Mouse (Mus musculus) hematopoietic stem cell, adult 5-6 weeks (primary cell): ENCODE measurements around the gene Mitf. TPM values are rescaled to one million over a fixed set of nuclear protein-coding genes. Genes with fewer than 3 reads are reported as not detected.
A peak's percentile ranks its signal among the peaks of the same experiment; 100 is the strongest.

Source experiments
- ATAC-seq, 2 experiments: fragments of 125-278 bp in 1 of 2; replicated peaks in 1 of 2; 2 replicates each; pipeline ENCODE4 v1.8.0; 2016 to 2017; ENCODE audit warnings: inconsistent platforms in 2 of 2, mild to moderate bottlenecking in 2 of 2, moderate number of reproducible peaks in 2 of 2, low read depth in 1 of 2, moderate TSS enrichment in 1 of 2; ENCODE audit not compliant: low FRiP score in 2 of 2, poor library complexity in 2 of 2, severe bottlenecking in 2 of 2, insufficient read depth in 1 of 2, low TSS enrichment in 1 of 2
- total RNA-seq: library from RNA; stranded (forward); fragments of 172-1452, 232-1000 nt; gene quantifications from 2 replicates; pipeline ENCODE4 v1.2.3, GENCODE M21; 2017

The Mitf gene
- total RNA-seq, 1 experiment from 2014 or later = 9.6 TPM

DNA sequence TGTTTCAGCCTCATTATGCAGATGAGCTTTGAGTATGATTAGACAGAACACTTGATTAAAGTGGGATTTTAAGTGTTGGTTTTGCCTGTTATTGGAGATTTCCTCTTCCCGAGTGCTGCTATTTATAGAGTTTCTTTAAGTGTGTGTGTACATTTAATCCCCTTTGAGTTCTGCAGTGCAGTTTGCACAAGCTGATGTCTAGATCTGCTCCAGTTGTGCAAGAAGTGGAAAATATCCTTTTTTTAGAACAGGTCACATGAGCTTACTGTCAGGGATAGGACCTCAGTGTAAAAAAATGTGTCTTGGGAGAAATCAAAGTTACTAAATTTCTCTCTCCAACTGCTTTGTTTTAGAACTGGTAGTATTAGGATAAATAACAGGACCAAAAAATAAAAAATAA lies 8.9 kb downstream of the Mitf start:
- no peak for ATAC-seq

- no peak for ATAC-seq
Observed at GRCm38 (mm10) chr6:97816806-97817205, 10.0 kb downstream of the Mitf start.

DNA sequence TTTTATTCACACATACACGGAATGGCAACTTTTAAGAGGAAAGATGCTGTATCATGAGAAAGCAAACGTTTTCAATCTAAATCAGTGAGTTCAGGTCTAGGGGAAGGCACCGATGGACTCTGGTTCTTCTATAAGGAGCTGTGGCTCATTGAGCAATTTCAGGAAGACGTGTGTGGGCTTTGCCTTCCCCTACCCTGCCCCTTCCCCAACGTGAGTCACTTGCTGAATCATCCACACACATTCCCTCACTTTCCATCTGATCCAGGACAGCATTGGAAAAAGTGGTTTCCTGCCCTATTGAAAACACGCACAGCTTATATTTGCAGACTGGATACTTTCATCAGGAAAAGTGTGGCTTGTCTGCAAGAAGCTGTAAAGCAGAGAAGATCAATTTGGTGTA lies 11.3 kb downstream of the Mitf start:
- no peak for ATAC-seq

DNA sequence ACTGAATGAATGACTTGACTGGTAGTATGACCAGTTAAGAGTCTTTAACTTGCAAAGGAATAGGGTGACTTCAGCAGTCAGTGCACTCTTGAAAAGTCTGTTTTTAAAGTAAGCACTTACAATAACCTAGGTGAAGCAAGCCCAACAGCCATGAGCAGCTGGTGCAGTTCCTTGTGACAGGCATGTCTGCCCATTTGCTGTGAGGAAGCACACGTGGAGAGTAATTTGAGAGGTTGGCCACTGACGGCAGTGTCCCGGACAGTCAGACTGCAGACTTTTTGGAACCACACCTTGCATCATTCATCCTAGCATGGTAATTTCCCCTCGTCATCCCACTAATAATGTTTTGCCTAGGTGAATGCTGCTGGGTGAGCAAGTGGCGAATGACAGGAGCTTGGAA lies 12.1 kb downstream of the Mitf start:
- ATAC-seq = peak in 1 of 2 experiments; percentile 18; a peak in 1 of 4 replicates

DNA sequence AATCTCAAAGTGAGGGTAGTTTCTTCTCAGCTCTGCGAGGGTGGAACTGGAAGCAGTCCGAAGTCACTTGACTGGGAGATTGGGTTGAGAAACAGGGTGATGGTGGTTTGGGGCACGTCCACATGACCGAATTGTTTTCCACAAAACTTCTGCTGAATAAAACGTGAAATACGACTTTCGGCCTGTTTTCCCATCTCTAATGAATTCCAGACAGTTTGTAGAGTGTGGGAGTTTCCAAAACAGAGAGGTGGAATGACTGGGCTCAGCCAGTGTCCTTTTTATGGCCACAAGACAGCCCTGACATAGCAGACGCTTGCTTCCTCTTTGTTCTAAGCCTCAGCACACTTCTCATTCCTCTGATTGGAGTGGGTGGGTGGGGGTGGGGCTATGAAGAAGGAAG lies 13.7 kb downstream of the Mitf start:
- ATAC-seq = peak; percentile 64 to 73; a peak in 3 of 4 replicates

DNA sequence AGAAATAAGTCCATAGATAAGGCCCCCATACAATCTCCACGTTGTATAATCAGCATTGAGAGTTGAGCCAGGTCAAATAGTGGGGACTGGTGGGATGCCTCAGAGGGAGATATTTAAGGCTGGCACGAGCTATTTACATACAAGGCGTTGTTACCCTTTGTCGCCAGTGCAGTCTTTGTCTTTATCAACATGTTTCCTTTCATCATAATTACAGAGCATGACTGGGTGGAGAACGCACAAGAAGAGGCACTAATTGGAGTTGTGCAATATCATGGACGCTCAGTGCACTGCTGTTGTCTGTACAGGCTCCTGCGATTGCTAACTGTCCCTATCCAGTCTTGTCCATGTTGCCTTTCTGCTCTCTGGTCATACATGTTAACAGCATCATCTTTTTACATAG lies 15.0 kb downstream of the Mitf start:
- ATAC-seq = no peak

DNA sequence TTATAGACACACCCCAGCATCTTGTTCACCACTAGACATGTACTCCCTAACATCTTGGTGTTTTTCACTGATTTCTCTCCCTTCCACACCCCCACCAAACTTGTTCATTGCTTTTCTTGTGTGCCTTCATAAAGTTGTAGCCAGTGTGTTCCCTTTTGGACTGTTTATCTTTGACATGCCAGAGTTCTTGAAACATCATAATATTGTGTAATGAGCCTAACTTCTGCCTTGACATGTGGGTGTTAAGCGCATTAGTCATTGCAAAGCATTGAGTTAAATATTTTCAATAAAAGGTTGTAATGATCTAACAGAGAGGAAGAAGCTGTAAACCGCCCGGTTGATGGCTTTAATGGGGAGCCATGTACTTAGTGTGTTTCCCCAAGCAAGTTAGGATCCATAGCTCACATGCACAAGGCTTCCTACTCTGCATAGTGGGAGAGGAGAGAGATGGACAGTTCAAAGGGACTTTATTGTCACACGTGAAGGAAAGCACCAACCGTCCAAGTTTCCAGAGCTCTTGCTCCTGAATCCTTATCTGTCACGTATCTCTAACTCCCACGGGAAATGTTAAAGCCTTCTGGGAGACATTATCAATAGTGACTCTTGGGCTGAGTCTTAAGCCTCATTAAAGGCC lies 19.9 kb downstream of the Mitf start:
- no peak for ATAC-seq

- no peak for ATAC-seq
Observed at GRCm38 (mm10) chr6:97828021-97828420, 21.2 kb downstream of the Mitf start.

- peak; percentile 74 to 84 for ATAC-seq
Observed at GRCm38 (mm10) chr6:97828822-97829719, 22.2 kb downstream of the Mitf start.

DNA sequence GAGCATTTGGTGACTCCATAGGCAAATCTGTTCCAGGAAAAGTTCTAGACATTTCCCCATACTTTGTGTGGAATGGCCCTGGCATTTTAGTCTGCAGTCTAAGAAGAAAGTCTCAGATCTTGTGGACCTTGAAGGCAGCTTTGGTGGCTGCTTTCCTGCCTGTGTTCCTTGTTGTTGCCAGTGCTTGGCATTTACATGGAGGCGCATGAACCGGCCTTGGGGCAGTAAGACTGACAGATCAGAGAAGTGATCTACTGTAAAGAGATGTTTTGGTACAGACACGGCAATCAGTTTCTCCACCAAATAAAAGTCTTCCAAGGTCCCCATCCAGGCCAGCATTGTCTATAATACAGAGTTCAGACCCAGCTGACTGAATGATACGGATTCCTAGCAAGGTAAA lies 25.6 kb downstream of the Mitf start:
- no peak for ATAC-seq

DNA sequence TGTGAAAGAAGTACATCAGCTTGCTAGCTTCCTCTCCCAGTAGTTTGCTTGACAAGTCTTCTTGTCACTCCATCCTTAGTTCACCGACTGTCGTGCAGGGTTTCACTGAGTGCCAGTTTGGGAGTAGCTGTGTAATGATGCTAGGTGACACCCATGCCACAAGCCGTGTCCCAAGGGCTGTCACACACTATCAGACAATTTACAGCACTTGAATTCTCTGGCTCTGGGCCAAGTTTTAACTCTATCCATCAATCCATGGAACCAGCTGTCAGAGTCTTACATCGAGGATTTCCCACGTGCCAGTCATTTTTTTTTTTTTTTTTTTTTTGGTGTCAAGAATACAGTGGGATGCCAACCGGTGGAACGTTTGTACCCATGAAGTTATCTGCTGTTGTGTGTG lies 29.3 kb downstream of the Mitf start:
- no peak for ATAC-seq

DNA sequence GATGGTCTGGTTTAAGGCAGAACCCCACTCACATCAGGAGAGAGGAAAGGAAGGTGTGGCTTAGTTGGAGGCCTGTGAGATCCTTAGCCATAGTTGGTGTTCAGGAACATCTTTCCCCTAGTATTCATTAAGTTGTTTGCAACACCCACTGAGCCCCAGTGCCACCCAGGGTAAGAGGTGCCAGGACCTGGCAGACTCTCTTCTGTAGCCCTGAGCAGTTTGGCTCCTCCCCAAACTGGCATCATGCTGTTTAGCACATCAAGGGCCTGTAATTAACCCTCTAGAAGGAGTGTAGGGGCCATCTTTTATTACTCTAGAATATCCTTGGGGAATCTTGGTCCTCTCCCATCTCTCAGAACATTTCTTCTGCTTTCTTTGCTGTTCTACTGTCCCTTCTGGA lies 30.9 kb downstream of the Mitf start:
- no peak for ATAC-seq

DNA sequence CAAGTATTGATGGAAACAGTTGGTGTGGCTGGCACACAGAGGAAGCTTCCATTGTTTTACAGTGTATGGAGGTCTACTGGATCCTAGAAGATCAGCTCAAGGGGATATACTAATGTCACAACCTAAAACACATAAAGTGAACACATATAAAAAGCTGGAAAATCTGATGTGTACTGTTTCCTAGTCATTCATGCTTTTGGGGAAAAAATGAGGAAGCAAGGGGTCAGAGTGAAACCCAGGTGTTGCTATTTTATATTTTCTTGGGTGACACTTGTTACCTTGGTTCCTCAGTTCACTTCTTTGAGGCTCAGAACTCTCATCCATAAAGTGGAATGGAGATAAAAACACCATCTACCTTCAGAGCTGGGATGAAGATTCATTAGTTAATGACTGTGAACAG lies 32.7 kb downstream of the Mitf start:
- no peak for ATAC-seq

GRCm38 (mm10) chr6:97844112-97844511 lies 37.3 kb downstream of the Mitf start:
- ATAC-seq = no peak

DNA sequence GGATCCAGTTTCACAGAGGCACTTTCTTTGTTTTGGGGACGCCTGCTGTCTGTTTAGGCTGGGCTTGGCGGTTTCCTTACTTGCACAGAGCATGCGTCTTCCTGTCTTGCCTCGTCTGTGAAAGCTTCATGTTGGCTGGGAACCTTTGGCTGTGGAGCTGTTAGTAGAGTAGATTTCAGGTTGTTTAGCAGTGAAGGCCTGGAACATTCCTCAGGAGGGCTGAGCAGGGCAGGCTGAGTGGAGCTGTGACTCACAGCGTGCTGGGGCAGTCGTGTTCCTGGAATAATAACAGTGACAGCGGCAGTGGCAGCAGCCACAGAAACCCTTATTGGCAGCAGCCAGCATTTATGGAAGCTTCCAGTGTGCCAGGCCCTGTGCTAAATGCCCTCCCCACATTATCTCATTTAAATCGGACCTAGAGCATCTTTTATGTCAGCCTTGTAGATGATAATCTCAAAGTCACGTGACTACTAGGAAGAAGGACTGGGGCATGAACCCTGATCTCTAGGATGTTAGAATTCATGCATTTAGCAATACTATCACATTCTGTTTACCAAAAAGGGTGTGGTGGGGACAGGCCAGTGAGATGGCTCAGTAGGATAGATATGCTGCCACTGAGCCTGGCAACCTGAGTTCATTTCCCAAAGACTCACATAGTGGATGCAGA lies 41.5 kb downstream of the Mitf start:
- no peak for ATAC-seq

DNA sequence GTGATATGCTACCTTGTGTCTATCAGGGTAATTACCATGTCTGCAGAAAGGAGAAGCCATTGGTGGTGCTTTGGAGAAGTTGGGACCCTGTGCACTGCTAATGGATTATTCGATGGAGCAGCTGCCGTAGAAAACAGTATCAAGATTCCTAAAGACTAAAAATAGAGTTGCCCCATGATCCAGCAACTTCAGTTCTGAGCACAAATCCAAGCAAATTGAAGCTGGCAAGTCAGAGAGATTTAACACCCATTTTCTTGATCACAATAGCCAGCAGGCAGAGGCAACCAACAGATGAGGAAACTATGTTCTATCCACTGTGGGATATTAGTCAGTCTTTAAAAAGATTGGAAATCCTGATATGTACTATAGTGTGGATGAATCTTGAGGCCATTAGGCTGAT lies 47.4 kb downstream of the Mitf start:
- ATAC-seq = no peak

- ATAC-seq = no peak
Observed at GRCm38 (mm10) chr6:97855420-97856170, 48.7 kb downstream of the Mitf start.

DNA sequence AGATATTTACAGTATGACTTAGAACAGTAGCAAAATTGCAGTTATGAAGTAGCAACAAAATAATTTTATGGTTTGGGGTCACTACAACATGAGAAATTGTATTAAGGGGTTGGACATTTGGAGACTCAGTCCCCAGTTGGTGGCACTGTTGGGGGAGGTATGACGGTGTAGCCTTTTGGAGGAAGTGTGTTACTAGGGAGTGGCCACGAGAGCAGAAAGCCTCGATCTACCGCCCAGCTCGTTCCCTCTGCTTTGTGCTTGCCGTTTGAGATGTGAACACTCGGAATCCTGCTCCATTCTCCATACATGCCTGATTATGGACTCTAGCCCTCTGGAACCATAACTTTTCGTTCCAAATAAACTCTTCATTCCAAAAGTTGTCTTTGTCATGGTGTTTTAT lies 49.6 kb downstream of the Mitf start:
- ATAC-seq = no peak
